Mouse (Mus musculus) liver, postnatal 0 days (tissue): ENCODE results near the gene Poc1a.

ENCODE experiments used
- CTCF ChIP-seq: sonication (generic); IDR thresholded peaks from 2 replicates; pipeline ENCODE4 v1.5.1; 2016; ENCODE audit warnings: antibody characterized with exemption, low read depth
- EP300 ChIP-seq: IDR thresholded peaks from 2 replicates; pipeline ENCODE4 v1.6.1; 2016; ENCODE audit warnings: antibody characterized with exemption, low read depth, mild to moderate bottlenecking

GRCm38 (mm10) chr9:106370620-106371383 lies 89.9 kb downstream of the Poc1a start:
- TF ChIP-seq CTCF (no peak), EP300 (no peak)
